Mouse (Mus musculus) cerebellum, adult 2 months (tissue): ENCODE results near the gene Alg14.

Source experiments
- CTCF ChIP-seq: fragments of 200-500 bp; IDR thresholded peaks from 2 replicates; pipeline ENCODE4 v1.5.1; 2011; ENCODE audit warnings: low read depth, mild to moderate bottlenecking, control low read depth, low read length, moderate library complexity, borderline replicate concordance; ENCODE audit not compliant: insufficient read depth
- POLR2A ChIP-seq: fragments of 200-500 bp; IDR thresholded peaks from 2 replicates; pipeline ENCODE4 v1.6.1; 2011; ENCODE audit warnings: low read length, control low read depth, borderline replicate concordance; ENCODE audit not compliant: insufficient read depth

DNA sequence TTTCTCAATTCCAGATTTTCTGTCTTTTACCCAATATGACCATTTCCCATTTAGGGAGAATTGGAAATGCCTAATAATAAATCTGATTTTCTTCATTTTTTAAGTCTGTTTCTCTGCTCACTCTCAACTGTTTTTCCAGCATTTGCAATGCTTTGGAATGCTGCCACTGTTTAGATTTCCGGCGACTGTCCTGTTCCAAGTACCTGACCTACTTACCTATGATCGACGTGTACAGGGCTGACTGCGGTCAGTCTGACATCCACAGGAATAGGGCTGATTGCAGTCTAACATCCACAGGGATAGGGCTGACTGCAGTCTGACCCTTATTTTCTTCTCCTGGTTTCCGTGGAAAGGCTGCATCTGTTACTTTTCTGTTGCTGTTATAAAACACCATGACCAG, 6.4 kb upstream of the Alg14 start:
- TF ChIP-seq CTCF (no peak), POLR2A (no peak)
